Mouse (Mus musculus) fibroblast of lung, adult 2 months (primary cell): ENCODE measurements around the gene Mrpl22.
A peak's percentile ranks its signal among the peaks of the same experiment; 100 is the strongest.
"Not testable (repeated sequence)": the region's sequence is repeated elsewhere in the genome, so short reads cannot be mapped to it uniquely, and the experiment has no call there.

Experiments
- DNase-seq: peaks from one replicate; pipeline ENCODE4 v3.0.0-alpha.2; 2011; ENCODE audit warnings: low read depth

Mrpl22 gene

DNA sequence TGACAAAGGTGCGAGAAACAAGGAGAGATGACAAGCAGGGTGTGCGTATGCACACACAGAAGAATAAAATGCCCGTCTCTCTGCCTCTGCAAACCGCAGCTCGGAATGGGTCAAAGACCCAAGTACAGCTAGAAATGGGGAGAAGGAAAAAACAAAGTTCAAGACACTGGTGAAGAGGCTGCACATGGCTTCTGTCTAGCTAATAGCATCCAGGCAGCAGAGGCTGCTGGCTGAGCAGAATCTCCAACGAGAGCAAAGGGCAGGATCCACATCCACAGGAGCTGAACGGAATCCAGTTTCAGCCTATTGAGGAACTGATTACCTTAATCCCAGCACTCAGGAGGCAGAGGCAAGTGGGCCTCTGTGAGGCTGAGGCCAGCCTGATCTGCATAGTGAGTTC is 9.3 kb downstream of the Mrpl22 start:
- DNase-seq: no peak

DNA sequence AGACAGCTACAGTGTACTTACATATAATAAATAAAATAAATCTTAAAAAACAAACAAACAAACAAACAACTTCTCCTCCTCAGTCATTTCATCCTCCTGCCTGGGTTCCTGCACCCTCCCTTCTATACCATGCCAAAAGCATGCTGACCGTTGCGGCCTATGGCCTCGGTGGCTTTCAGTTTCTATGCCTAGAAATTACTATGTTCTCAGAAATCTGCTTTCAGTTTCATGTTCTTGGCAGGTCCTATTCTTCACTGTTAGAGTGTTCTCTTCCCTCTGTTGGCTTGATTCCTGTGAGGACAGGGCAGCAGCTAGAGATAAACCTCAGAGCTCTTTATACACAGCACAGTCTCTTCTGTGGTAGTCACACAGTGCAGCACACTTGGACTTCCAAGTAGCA is 12.1 kb downstream of the Mrpl22 start:
- DNase-seq: no peak

DNA sequence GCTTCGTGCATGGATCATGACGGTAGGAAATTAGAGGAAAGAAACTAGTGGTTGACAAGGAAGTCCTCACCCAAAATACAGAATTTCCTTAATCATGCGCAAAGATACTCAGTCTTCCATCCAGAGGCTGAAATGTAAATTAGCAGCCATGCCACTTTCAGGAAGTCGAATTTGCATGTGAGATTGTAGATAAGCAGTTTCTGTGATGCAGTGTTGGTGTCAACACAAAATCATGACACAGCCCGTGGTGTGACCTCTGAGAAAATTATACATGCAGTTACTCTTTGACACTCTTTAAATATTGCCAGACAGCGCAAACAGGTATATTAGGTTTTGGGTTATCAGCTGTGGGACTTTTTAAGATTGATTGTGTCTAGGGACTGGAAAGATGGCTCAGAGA is 18.2 kb downstream of the Mrpl22 start:
- DNase-seq: no peak

DNA sequence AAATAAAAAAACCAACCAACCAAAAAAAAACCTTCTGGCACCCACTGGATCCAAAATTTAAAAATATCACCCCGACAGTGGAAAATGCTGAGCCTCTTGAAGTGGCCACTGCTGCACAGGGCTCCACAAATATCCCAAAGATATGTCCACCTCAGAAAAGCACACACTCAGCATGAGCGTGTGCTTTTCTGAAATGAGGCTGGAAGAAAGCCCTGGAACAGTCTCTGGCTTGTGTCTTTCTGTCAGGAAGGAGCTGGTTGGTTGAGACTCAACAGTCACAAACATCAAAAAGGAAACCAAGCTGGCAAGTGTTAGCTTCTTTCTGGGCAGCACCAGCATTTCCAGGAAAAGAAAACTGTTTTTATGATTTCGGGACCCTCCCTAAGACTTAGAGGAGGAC is 21.9 kb downstream of the Mrpl22 start:
- DNase-seq: no peak

DNA sequence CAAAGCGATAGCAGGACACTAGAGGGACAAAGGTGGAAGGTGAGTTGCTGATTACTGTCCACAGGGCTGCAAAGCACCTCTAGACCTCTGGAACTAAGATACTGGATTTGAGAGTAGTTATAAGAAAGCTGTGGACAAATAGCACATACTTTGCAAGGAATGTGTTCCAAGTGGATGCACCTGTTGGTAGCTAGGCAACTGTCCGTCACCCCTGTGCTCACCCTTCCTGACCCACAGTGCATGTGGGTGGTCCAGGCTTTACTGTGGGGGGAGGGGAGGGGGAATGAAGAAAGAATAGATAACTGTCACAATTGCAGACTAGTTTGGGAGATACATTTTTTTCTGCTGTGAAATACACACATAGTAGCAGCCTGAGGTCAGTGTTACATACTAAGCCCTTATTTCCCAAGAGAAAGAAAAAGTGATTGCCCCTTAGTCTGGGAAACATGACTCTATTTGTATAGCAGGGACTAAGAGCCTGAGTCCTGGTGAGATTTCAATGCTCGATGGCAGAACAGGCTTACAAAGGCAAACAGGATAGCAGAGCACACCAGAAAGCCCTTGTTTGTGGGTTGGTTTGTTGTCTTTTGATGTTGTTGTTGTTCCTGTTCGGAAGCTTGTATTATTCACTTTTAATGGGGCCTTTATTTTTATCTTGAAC is 22.5 kb downstream of the Mrpl22 start:
- DNase-seq: no peak

DNA sequence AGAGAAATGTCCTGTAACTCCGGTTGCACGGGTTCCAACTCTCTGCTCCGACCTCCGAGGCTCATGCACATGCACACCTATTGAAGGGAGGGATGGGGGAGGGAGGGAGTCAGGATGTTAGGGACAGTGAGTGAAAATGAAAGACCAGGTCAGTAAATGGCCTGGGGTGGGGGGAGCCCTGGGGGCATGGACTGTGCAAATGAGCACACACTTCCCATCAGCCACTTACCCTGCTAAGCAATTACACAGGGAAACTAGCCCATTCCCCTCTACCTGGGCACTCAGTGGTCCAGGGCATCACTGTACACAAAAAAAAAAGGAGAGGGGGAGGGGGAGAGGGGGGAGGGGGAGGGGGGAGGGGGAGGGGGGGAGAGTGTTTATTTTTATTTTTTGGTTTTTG is 27.2 kb downstream of the Mrpl22 start:
- no peak for DNase-seq

DNA sequence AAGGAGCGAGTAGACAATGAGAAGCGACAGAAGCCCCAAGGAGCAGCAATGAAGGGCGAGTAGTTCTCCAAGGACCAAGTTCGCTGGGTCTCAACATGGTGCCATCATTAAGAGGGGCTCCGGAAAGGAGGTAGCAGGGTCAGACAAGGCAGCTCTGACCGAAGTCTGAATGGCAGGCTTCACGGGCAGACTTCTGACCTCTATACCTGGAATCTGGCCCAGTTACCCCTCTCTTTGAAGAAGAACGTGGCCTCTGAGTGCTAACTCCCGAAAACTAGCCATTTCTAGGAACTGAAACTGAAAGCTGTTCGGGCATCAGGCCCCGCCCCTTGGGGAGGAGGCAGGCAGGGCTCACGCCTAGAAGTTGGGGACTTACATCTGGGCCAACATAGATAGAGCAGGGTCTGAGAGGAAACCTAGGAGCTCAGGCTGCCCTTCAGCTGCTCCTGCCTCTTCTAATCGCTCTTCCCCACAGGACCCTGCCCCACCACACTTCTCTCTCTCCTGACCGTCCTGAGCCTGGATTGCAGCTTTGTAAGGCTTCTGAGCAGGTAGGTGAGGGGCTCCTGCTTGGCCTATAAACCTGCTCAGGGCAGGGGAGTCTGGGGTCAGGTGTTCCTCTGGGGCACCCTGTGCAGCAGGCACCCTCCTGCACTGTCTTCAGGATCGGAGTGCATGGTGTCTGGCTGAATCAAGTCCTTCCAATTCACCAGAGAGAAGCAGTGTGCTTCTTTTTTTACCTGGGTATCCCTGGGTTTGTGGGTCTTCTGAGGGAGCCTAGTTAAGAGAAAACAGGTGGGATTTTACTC is 28.0 kb downstream of the Mrpl22 start, which contains the start of the genes Igtp and Irgm2:
Gene Igtp, plus strand, starts transcription at position 328 of the 809 bp plus-strand sequence.
Gene Irgm2, plus strand, starts transcription at position 390 of the 809 bp plus-strand sequence.
- DNase-seq: peak; percentile 24

DNA sequence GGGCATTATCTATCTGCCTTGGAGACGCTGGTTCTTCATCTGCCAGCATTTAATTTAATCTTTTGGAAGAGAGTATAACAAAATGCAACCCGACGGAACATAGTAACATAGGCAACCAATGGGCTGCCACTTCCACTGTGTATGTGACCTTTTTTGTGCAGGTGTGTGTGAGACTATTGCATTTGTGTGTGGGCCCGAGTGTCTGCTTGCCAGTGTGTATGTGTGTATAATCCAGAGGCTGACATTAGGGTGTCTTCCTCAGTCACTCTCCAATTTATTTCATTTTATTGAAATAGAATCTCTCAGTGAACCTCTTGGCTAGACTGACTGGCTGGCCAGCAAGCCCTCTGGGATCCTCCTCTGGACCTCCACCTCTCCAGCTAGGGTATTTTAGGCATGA is 28.8 kb downstream of the Mrpl22 start:
- DNase-seq: no peak

DNA sequence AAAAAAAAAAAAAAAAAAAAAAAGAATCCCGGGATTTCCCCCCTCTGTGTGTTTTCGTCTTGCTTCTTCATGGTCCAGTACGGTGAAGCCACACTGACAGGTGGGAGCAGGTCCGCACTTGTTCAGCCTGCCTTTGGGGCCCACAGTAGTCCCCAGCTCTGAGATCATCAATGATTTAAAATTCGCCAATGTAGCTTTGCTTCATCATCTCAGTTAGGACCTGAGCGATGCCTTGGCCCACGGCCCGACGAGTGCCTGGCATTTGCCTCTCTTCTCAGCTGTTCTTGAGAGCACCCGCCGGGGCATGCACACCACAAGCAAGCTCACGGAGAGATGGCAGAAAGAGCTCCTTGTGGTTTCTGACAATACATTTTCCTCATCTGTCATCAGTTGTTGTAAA is 29.6 kb downstream of the Mrpl22 start:
- DNase-seq: no peak

DNA sequence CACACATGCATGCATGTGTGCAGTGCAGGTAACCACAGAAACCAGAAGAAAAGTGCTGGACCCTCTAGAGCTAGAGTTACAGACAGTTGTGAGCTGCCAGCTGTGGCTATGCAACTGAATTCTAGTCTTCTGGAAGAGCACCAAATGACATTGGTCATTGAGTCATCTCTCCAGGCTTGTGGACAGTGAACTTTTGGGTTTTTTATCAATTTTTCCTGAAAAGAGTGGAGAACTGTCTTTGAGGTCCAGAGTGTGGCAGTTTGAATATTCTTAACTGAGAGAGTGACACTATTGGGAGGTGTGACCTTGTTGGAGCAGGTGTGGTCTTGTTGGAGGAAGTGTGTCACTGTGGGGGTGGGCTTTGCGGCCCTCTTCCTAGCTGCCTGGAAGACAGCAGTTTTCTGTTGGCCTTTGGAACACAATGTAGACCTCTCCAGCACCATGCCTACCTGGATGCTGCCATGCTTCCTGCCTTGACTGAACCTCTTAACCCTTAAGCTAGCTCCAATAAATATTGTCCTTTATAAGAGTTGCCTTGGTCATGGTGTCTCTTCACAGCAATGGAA is 38.9 kb downstream of the Mrpl22 start:
- DNase-seq: no peak

DNA sequence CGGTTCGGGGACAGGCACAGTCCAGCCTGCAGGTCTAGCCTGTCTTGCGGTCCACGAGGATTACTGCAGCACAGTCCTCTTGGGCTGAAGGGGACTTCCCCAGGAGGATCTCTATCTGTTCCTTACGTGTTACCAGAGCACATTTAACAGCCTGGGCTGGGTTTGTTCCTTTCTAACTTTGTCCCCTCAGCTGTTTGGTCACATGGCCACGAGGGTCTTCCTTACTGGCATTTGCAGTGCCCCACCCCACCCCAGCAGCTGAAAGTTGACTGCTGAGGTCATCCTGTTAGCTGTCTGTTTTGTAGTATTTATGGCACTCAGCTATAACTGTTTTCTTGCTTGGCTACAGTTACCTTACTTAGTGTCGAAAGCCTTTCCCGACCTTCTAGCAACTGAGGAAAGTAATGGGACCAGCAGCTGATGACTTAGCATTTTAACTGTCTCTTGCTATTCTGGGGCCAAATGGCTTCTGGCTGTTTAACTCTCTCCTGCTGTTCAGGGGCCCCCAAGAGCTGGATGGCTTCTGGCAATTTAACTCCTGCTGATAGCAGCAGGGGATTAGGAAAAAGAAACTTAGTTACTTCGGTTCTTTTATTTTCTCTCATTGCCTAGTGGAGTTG is 39.7 kb downstream of the Mrpl22 start:
- DNase-seq: no peak

DNA sequence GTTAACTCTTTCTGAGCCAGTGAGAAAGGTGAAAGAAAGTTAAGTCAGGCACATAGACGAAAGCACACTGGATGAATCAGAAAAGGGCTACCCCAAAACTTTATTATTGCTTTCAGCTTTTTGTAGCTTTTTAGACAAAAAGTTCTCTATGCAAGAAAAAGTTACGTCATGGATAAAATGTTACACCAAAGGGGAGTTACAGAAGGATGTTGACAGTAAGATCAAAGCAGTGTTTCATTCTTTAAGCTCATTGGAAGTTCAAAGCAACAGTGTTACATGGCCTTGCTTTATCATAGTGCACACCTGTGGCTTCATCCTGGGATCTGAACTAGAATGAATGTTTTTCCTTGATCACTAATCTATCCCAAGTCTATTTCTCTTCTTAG is 40.2 kb downstream of the Mrpl22 start:
- no peak for DNase-seq

DNA sequence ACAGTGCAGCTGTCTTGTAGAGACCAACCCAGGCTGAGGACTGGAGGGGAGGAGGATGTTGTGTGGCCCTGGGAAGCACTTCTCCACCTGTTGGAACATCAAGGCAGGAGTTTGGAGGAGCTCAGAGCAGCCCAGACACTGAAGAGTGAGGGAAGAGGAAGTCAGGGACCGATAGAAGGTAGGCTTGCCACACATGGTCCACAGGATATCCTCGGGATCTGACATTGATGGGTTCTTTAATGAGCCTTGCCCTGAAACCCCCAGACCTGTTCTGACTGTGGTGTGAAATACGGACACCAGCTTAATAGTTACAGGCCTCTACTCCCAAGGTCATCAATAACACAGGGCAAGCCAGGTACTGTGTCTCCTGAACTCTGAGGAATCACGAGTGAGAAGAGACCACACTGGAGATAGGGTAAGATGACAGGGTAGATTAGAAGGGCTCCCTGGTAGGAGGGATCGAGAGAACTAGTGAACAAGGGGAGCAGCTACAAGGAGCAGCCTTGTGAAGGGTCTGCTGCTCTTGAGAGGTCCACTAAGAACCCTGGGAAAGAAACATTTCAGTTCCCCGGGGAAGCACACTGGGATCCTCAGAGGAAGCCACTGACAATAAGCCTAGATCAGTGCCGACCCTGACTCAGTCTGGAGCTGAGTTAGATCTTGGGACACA is 42.3 kb downstream of the Mrpl22 start:
- DNase-seq: no peak

DNA sequence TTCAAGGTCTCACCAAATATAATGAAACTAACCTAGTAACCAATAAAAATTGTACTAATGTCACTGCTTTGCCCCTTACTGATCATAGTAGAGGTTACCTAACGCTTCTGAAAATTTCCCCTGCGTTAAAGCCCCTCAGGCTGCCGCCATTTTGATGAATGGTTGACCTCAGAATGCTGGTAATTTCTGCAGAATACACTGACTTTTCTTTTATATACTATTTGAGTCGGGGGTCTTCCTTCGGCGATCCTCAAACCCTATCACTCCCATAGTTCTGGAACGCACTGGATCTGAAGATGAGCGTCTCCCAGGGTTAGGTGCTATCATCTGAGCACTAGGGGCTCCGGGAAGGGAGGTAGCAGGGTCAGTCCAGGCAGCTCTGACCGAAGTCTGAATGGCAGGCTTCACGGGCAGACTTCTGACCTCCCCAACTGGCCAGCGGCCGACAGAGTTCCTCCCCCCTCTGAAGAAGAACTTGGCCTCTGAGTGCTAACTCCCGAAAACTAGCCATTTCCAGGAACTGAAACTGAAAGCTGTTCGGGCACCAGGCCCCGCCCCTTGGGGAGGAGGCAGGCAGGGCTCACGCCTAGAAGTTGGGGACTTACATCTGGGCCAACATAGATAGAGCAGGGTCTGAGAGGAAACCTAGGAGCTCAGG is 43.1 kb downstream of the Mrpl22 start:
- peak; percentile 53 for DNase-seq

DNA sequence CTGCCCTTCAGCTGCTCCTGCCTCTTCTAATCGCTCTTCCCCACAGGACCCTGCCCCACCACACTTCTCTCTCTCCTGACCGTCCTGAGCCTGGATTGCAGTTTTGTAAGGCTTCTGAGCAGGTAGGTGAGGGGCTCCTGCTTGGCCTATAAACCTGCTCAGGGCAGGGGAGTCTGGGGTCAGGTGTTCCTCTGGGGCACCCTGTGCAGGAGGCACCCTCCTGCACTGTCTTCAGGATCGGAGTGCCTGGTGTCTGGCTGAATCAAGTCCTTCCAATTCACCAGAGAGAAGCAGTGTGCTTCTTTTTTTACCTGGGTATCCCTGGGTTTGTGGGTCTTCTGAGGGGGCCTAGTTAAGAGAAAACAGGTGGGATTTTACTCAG is 43.6 kb downstream of the Mrpl22 start:
- DNase-seq: not testable (repeated sequence)

DNA sequence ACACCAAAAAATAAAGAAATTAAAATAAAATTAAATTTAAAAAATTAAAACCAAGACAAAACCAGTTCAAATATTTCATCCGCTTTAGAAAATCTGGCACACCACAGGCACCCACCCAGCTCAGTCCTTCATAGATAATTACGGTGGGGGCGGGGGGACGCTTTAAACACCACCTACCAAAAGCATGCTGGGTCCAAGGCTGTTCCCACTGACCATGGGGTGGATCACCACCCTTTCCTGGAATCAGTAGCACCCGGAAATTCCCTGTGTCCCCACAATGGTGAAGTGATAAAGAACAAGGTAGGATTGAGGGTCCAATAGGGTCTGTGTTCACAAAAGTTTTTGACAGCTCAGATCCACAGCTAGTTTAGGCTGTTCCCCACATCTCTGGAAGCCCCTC is 44.4 kb downstream of the Mrpl22 start:
- DNase-seq: no peak

DNA sequence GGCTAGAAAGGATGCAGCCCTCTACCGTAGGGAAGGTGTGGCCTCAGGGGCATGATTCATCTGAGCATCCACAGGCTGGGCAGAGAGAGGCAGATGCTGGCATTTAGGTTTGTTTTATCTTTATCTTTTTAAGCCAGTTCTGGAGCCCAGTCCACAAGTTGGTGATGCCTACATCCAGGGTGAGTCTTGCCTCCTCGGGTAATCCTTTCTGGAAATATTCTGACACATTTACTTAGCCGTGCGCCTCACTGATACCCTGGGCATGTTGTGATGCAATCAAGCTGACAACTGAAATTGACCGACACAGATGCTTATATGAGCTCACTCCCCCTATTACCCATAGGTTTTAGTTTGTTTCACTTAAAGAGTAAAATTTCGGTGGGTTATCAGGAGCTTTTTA is 45.4 kb downstream of the Mrpl22 start:
- DNase-seq: no peak

DNA sequence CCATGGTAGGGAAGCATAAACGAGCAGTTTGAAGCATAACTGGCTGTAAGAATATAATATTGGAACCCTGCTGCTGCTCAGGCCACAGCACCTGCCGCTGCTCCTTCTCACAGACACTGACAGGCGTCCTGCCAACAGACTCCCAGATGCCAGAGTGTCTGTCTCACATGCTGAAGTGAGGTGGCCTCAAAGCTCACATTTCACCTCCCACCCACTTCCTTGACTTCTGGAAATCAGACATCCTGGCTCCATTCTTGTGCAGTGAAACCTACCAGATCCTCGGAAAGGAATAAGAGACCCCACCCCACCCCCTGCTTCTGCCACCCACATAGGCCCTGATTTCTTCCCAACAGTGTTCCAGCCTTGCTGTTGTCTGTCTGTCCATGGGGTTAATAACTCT is 52.3 kb downstream of the Mrpl22 start:
- no peak for DNase-seq

DNA sequence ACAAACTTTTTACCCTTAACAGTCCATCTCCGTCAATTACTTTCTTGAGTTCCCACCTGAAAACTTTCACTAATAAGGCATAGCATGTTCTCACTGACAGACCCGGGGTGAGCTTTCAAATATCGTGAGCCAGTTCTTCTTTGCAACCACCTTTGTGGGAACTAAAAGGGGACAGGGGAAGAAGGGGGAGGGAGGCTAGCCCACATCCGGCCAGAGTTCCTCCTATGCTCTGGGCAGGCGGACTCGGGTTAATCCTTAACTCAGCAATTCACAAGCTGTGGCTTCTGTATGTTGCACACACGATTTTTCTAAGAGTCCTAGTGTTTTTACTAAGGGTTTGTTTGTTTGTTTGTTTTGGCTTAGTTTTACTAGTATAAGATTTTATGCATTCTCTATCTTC is 52.9 kb downstream of the Mrpl22 start:
- no peak for DNase-seq

DNA sequence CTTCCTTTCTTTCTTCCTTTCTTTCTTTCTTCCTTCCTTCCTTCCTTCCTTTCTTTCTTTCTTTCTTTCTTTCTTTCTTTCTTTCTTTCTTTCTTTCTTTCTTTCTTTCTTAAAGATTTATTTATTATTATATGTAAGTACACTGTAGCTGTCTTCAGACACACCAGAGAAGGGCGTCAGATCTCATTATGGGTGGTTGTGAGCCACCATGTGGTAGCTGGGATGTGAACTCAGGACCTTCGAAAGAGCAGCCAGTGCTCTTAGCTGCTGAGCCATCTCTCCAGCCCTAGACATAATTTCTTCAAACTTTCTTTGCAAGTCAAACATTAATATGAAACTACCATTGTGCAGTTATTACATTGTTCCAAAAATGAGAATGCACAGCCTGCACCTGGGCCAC is 53.4 kb downstream of the Mrpl22 start:
- not testable (repeated sequence) for DNase-seq

DNA sequence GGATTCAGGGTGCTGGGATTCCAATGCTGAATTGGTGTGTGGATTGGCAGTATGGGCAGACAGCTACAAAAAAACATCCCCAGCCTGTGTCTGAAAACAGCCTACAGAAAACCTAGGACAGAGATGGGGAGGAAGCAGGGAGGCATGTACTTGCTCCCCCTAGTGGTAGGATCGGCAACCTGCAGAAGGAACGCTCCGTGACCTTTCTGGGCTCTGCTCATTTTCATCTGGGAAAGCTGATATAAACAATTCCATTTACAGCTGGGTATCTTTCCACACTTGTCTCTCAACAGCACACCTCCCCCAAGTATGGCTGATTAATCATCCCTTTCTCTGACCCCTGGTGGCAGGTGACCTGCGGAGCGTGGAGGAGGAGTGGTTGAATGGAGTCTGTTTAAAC is 54.2 kb downstream of the Mrpl22 start:
- DNase-seq: peak; percentile 48

DNA sequence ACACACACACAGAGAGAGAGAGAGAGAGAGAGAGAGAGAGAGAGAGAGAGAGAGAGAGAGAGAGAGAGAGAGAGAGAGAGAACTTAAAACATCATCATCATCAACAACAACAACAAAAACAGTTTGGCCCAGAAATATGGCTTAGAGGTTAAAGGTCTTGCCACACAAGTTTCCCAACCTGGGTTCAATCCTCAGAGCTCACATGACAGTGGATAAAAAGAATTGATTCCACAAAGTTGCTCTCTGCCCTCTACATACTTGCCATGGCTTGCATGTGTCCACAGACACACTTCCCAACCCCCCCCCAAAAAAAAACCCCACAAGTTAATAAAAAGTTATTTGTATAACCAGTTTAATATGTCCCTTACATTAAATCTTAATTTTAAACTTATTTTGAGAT is 55.0 kb downstream of the Mrpl22 start:
- DNase-seq: no peak
